Mouse (Mus musculus): Measurements from ENCODE around the gene Il22ra1. TPM values are rescaled to one million over a fixed set of nuclear protein-coding genes. Genes with fewer than 3 reads are reported as not detected.

Gene Il22ra1
- total RNA-seq (2015; ENCODE audit: low replicate concordance) (not detected in 2 replicates), total RNA-seq (2017; ENCODE audit: low replicate concordance) (0.64 and 3.6 TPM in 2 replicates)

DNA sequence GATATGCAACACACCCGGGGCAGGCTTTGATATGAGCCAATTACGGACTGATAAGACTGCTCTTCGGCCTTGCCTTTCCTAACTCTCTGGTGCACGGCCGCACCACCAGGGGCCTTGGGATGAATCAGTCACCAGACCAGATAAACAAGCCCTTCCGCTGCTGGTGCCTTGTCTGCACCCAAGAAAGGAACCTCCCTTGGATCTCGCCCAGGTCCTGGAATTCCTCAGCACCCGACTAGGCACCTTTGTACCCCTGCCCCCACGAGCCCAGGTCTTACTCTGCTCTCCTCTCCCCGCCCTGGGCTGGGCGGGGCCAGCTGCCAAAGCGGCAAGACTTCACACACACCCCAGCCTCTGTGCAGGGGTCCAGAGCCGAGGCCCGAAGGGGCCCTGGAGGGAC is at the start of gene Il22ra1:
Gene Il22ra1 (plus strand): TSS at position 356 of the 400 bp plus-strand sequence.
- peak; percentile 82 for ATAC-seq (replicated peaks; ENCODE audit: low FRiP score, poor library complexity, severe bottlenecking)

GRCm38 (mm10) chr4:135679316-135679715 is 48.7 kb upstream of the Il22ra1 start:
- ATAC-seq (replicated peaks; ENCODE audit: low FRiP score, poor library complexity, severe bottlenecking): no peak

GRCm38 (mm10) chr4:135681789-135682188 is 46.2 kb upstream of the Il22ra1 start:
- no peak for ATAC-seq (replicated peaks; ENCODE audit: low FRiP score, poor library complexity, severe bottlenecking)

GRCm38 (mm10) chr4:135683553-135683952 is 44.4 kb upstream of the Il22ra1 start:
- ATAC-seq (replicated peaks; ENCODE audit: low FRiP score, poor library complexity, severe bottlenecking): no peak

GRCm38 (mm10) chr4:135684731-135685130 is 43.2 kb upstream of the Il22ra1 start:
- no peak for ATAC-seq (replicated peaks; ENCODE audit: low FRiP score, poor library complexity, severe bottlenecking)

DNA sequence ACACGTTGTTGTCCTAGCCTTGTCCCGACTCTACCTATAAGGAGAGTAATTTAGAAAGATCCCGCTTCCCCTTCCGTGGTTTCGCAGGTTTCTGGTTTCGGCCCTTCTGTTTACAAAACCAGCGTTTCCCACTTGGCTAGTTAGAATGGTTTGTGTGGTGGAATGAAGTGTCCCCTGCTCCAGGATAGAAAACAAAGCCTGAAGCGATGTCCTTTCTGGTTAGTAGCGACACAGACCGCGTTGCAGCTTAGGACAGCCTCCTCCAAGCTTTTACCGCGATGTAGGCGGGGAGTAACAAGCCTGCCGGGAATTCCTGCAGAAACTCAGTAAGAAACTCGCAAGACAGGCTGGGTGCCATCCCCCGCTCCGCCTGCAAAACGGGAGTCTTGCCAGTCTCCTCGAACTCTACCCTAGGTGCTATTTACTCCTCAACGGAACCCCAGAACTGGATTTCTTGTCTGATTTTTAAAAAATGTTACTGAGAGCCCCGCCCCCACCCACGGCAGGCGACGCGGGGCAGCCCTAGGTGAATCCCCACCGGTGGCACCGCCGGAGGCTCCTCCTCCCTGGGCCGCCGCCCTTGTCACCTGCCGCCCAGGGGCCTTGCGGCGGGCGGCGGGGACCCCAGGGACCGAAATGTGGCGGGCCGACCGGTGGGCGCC is 41.9 kb upstream of the Il22ra1 start, which contains the start of gene Ifnlr1:
Gene Ifnlr1 (plus strand): TSS at position 382 of the 662 bp plus-strand sequence.
- no peak for ATAC-seq (replicated peaks; ENCODE audit: low FRiP score, poor library complexity, severe bottlenecking)

DNA sequence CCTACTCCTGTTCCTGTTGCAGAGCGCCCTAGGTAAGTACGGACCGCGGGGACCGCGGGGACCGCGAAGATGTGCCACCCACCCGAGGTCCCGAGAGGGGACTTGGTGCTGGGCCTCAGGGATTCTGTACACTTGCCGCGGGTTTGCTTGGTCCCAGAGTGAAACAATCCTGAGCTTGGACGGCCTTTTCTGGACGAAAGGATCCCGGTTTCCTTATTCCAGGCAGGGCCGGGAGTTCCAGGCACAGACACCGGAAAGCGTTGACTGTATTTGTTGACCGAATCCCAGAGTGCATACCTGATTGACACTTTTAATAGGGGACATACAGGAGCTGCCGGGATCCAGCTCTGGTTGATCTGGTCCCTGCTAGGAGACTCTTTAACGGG is 41.4 kb upstream of the Il22ra1 start:
- no peak for ATAC-seq (replicated peaks; ENCODE audit: low FRiP score, poor library complexity, severe bottlenecking)

DNA sequence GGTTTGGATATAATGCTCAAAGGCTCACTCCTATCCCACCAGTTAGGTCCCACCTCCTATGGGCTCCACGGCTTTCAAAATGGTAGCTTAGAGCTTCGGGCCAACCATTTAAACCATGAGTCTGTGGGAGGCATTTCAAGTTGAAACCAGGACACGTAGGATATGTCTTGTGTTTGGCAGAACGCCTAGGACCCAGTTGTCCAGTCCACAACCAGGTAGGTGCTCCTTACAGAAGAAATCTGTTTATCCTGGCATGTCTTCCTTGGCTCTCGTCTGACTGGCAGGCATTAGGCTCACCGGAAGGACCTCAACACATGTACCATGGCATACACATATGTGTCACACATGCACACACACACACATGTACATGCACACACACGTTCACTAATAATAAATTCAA is 38.2 kb upstream of the Il22ra1 start:
- ATAC-seq (replicated peaks; ENCODE audit: low FRiP score, poor library complexity, severe bottlenecking): no peak

DNA sequence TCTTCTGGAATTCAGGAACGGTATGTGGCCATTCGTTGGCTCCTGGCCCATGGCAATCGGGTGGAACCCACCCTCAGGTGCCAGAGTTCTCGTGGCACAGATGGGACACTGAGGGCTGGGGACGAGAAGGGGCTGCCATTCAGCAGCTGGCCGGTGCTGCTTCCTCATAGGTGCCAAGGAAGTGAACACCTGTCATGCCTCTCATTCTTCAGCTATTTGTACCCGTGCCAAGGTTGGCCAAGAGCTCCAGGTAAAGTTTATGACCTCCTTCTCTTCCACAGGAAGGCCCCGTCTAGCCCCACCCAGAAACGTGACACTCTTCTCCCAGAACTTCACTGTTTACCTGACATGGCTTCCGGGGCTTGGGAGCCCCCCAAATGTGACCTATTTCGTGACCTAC is 37.7 kb upstream of the Il22ra1 start:
- ATAC-seq (replicated peaks; ENCODE audit: low FRiP score, poor library complexity, severe bottlenecking): no peak

DNA sequence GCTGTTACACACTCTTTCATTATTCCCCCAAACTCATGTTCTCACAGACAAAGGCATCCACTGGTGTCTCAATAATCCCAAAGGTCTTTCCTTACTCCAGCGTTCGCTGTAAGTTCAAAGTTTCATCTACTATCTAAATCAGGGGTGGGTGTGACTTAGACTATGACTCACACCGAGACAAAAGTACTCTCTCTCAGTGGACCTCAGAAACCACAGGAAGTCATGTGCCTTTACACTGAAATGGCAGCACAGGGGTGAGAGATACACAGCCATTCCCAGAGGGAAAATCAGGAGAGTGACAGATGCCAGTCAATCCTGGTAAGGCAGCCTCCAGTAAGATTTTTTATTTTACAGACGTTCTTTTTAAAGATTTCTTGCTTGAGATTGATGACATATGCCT is 35.1 kb upstream of the Il22ra1 start:
- ATAC-seq (replicated peaks; ENCODE audit: low FRiP score, poor library complexity, severe bottlenecking): no peak

- ATAC-seq (replicated peaks; ENCODE audit: low FRiP score, poor library complexity, severe bottlenecking): 0 out of 2 replicates have a peak, but pooled peaks have one; percentile 35
Measured at GRCm38 (mm10) chr4:135698498-135698897, 29.5 kb upstream of the Il22ra1 start.

DNA sequence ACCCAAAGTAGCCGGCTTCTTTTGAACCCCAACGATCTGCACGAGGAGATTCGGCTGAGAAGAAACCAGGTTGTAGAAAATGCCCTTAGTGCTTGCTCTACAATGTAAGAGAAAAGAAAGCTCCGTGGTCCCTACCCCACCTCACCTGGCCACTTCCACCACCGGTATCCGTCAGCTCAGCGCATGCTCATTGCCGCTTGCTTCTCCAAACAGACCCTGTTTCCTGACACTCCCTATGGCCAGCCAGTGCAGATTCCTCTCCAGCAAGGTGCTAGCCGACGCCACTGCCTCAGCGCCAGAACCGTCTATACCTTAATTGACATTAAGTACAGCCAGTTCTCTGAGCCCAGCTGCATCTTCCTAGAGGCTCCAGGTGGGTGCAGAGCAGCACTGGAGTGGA is 24.5 kb upstream of the Il22ra1 start:
- ATAC-seq (replicated peaks; ENCODE audit: low FRiP score, poor library complexity, severe bottlenecking): no peak

DNA sequence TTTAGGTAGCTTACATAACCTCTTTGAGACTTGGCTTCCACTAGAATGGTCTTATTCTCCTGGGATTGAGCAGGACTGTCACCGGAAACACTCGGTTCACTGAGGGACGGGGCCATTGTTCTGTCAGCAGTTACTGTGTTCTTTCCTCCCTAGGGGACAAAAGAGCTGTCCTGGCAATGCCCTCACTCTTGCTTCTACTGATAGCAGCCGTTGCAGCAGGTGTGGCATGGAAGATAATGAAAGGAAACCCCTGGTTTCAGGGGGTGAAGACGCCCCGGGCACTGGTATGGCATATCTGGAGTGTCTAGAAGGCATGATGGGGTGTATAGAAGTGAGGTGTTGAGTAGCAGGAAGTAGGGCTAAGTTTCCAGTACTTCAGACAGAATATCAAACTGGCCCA is 24.0 kb upstream of the Il22ra1 start:
- ATAC-seq (replicated peaks; ENCODE audit: low FRiP score, poor library complexity, severe bottlenecking): no peak

GRCm38 (mm10) chr4:135706045-135706444 is 21.9 kb upstream of the Il22ra1 start:
- ATAC-seq (replicated peaks; ENCODE audit: low FRiP score, poor library complexity, severe bottlenecking): no peak

DNA sequence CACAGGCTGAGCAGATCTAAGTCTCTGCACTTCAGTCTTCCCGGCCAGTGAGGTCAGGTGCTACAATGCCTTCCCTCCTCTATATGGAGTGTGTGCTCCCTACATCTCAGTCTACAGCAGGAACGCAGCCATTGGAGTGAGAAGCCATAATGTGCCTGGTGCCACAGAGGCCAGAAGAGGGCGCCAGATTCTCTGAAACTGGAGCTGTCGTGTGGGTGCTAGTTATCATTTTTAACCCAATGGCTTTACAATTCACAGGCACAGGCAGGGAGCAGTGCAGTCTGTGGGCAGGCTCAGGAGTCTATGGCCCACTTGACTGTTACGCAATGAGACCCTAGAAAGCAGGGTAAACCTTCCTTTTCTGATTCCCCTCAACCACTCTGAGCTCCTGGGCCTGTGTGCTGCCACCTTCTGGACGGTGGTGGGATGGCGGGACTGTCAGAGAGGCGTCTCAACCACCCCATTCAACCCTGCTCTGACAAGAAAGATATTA is 18.9 kb upstream of the Il22ra1 start:
- peak; percentile 89 for ATAC-seq (replicated peaks; ENCODE audit: low FRiP score, poor library complexity, severe bottlenecking)

DNA sequence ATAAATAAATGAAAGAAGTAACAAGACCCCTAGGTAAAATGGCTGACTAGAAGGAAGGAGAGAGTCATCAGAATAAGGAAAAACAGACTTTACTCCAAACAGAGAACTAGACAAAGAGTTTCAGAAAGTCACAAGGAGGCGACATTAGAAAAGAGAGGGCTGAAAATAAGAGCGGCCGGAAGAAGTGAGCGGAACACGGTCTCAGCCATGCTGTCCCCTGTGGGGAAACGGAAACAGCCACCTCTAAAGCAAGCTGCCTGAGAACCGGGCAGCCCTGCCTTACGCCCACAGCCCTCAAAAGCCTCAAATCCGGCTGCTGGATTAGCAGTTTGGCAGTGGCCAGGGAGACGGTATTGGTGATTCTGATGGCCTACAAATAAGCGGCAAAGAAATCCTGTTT is 18.4 kb upstream of the Il22ra1 start:
- no peak for ATAC-seq (replicated peaks; ENCODE audit: low FRiP score, poor library complexity, severe bottlenecking)

GRCm38 (mm10) chr4:135710392-135710791 is 17.6 kb upstream of the Il22ra1 start:
- ATAC-seq (replicated peaks; ENCODE audit: low FRiP score, poor library complexity, severe bottlenecking): no peak

- ATAC-seq (replicated peaks; ENCODE audit: low FRiP score, poor library complexity, severe bottlenecking): no peak
Measured at GRCm38 (mm10) chr4:135714776-135715175, 13.2 kb upstream of the Il22ra1 start.

DNA sequence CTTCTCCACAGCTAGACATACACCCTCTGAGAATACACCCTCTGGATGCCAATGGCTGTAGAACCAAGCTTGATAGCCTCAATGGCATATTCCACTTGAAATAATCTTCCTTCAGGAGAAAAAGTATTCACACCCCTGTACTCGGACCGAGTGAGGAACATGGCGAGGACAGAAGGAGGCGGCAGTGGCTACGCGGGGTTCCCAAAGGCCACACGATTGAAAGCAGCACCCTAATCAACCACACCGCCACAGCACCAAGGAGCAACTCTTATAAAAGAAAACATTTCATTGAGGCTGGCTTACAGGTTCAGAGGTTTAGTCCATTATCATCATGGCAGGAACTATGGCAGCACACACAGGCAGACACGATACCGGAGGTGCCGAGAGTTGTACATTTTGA is 11.5 kb upstream of the Il22ra1 start:
- ATAC-seq (replicated peaks; ENCODE audit: low FRiP score, poor library complexity, severe bottlenecking): peak; percentile 79

- no peak for ATAC-seq (replicated peaks; ENCODE audit: low FRiP score, poor library complexity, severe bottlenecking)
Measured at GRCm38 (mm10) chr4:135722540-135723290, 5.3 kb upstream of the Il22ra1 start.

DNA sequence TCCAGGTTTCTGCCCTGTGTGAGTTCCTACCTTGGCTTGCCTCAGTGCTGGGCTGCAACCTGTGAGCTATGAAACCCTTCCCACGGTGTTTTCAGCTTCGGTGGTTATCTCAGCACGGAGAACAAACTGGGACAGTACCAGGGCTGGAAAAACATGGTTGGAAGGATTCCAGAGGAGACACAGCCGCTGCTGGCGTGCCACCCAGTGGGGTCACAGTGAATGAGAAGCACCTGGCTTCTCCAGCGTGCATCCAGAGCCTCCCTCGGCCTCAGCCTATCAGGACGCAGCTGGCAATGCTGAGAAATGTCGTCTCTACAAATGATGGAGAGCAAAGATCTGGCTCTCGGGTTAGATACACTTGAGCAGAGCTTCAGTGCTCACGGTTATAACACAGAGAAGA is 1.6 kb upstream of the Il22ra1 start:
- ATAC-seq (replicated peaks; ENCODE audit: low FRiP score, poor library complexity, severe bottlenecking): no peak

All from erythroid progenitor cell, adult 5-6 weeks (primary cell).